Mouse (Mus musculus): ENCODE measurements around the gene Pum1. TPM values are rescaled to one million over a fixed set of nuclear protein-coding genes. Genes with fewer than 3 reads are reported as not detected.

Gene Pum1
- polyA plus RNA-seq, 1 experiment from 2014 or later, result 106 TPM

DNA sequence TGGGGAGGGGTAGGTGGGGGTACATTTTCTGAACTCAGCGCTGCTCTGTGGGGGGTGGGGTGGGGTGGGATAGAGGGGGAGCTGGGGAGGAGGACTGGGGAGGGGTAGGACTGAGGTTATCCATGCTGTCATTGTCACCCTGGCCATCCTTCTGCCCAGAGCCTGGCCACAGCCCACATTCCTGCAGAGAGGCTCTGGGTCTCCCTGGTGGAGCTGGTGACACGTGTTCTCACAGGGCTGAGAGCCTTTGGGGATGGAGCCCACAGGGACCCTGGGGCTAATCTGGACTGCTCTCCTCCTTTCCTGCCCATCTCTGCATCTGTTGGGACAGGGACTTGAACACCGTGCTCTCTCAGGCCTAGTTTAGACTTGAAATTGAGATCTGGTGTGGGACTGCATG is 147.7 kb downstream of the Pum1 start:
- H3K4me1 ChIP-seq, result peaks cover 72% of the 10 kb centered on the region
- H3K4me2 ChIP-seq (replicated peaks), result no peak overlapping the region
- 28% methylated on average over 3 of the region's 3 CpGs for WGBS
- no peaks in the 10 kb centered on the region; the same call in 1 of the 2 replicates for H3K27me3 ChIP-seq (replicated peaks)
- no peak overlapping the region for H3K27ac ChIP-seq
- ATAC-seq (ENCODE audit: low FRiP score, low read depth), result no peak
- H3K36me3 ChIP-seq, result no peaks in the 10 kb centered on the region
- no peaks in the 10 kb centered on the region for H3K9me3 ChIP-seq
- no peak overlapping the region for H3K4me3 ChIP-seq
- no peak overlapping the region for H3K9ac ChIP-seq

DNA sequence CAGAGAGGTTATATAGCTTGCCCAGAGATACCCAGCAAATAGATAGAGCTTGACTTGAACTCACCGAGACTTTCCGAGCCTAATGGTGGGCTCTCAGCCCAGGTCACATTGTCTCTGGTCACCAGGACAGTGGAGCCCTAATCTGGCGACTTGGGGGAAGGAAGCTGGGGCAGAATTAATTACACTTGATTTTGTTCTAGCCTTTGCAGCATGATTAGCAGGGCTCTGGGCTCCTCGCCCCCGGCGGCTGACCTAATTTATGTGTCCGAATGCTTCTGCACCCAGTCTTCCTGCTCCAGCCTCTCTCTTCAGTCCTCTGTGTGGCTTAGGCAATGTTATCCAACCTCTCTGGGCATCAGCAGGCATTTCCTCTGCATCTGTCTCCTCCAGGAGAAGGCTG is 148.3 kb downstream of the Pum1 start:
- peaks cover 70% of the 10 kb centered on the region for H3K4me1 ChIP-seq
- no peak overlapping the region for H3K4me3 ChIP-seq
- ATAC-seq (ENCODE audit: low FRiP score, low read depth), result no peak
- H3K9me3 ChIP-seq, result no peaks in the 10 kb centered on the region
- no peaks in the 10 kb centered on the region; the same call in 1 of the 2 replicates for H3K27me3 ChIP-seq (replicated peaks)
- H3K4me2 ChIP-seq (replicated peaks), result peak overlapping the region; percentile 4; the same call in 1 of the 2 replicates
- no peaks in the 10 kb centered on the region for H3K36me3 ChIP-seq
- WGBS, result 42% methylated on average over 7 of the region's 7 CpGs
- H3K9ac ChIP-seq, result no peak overlapping the region
- H3K27ac ChIP-seq, result no peak overlapping the region

DNA sequence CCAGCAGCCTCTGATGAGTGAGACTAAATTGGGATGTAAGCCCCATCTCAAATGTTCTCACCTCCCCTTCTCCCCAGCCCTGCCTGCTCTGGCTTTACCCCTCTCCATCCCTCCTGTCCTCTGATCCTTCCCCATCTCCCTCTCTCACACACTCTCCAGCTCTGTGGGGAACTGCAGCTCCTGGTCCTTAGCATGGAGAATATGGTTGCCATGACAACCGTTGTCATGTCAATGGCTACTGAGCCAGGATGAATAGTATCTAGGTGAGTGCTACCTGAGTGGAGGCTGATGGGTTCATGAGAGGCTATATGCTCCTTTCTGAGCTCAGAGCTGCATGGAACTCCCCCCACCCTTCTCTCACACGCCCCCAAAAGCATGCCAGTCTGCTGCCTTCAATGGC is 150.8 kb downstream of the Pum1 start:
- H3K27ac ChIP-seq, result peak overlapping the region; percentile 21; the same call in 1 of the 2 replicates
- no peaks in the 10 kb centered on the region for H3K9me3 ChIP-seq
- ATAC-seq (ENCODE audit: low FRiP score, low read depth), result peak; percentile 57
- no peak overlapping the region for H3K9ac ChIP-seq
- peaks cover 64% of the 10 kb centered on the region for H3K4me1 ChIP-seq
- H3K27me3 ChIP-seq (replicated peaks), result no peaks in the 10 kb centered on the region; the same call in 1 of the 2 replicates
- peak overlapping the region; percentile 34 for H3K4me2 ChIP-seq (replicated peaks)
- 57% methylated on average over 2 of the region's 2 CpGs for WGBS
- H3K4me3 ChIP-seq, result no peak overlapping the region
- H3K36me3 ChIP-seq, result peaks cover 5% of the 10 kb centered on the region; the same call in 1 of the 2 replicates

DNA sequence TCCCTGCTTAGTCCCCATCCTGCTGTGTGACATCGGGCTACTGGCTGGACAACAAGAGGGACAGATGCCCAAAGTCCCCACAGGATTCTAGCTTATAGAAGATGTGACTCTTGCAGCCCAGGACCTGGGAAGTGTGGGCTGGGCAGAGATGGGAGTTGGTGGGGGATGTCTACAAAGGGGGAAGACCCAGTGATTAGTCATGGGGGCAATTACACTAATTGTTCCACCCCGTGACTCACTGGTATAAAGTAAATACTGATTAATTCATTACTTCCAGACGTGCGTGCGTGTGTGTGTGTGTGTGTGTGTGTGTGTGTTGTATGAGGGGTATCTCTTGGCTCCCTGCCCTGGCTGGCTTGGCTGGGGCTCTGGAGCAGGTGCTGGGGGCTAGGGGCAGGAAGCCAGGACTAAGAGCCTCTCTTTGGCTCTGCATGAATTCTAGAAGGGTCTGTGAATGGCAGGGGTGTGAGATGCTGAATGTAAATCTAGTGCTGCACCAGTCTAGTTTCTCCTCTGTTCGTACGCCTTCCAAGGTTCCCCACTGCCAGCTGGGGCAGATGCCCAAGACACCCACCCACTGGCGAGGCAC is 151.7 kb downstream of the Pum1 start:
- Histone ChIP-seq H3K4me3 (no peak overlapping the region), H3K27me3 (replicated peaks) (no peaks in the 10 kb centered on the region; the same call in 1 of the 2 replicates), H3K9ac (no peak overlapping the region), H3K9me3 (no peaks in the 10 kb centered on the region), H3K4me1 (peaks cover 55% of the 10 kb centered on the region), H3K27ac (no peak overlapping the region), H3K36me3 (peaks cover 10% of the 10 kb centered on the region; the same call in 1 of the 2 replicates), H3K4me2 (replicated peaks) (no peak overlapping the region)
- 48% methylated on average over 8 of the region's 8 CpGs for WGBS
- no peak for ATAC-seq (ENCODE audit: low FRiP score, low read depth)

DNA sequence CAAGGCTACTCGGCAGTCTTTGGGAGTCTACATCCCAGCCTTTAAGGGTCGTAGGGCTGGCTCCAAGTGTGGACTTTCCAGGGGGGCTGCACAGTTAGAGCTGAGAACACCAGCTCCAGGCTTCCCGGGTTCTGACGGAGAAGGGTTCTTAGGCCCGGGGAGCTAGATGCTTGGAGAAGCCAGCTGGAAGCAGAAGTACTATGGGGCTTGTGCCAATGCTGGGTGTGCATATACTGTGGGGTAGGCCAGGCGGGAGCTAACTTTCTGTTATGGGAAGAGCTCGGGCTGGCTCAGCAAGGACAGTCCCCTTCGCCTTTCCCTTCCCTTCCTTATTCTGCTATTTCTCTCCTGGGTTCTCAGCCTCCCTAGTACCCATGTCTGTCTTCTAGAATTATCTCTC is 152.7 kb downstream of the Pum1 start:
- WGBS, result 87% methylated on average over 8 of the region's 8 CpGs
- Histone ChIP-seq H3K36me3 (peaks cover 14% of the 10 kb centered on the region; the same call in 1 of the 2 replicates), H3K4me2 (replicated peaks) (no peak overlapping the region), H3K4me3 (no peak overlapping the region), H3K4me1 (peaks cover 54% of the 10 kb centered on the region), H3K27me3 (replicated peaks) (no peaks in the 10 kb centered on the region; the same call in 1 of the 2 replicates), H3K9ac (no peak overlapping the region), H3K9me3 (no peaks in the 10 kb centered on the region), H3K27ac (no peak overlapping the region)
- ATAC-seq (ENCODE audit: low FRiP score, low read depth), result no peak

DNA sequence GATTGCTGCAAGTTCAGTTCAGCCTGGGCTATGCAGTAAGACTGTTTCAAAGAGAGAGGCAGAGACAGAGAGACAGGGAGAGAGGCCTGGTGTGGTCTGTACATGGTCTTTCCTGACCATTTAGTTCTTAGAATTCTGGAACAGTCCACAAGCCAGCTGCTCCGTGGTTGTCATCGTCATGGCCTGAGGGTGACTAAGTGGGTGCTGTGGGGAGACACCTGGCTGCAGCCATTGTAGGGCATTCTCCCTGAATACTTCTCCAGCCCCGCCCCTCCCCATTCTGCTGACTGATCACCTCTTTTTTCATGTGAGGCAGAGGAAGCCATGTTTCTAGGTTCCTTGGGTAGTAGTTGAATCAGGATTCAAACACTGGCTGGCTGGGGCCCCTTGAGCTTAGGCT is 156.7 kb downstream of the Pum1 start:
- H3K4me1 ChIP-seq, result peaks cover 14% of the 10 kb centered on the region
- H3K36me3 ChIP-seq, result peaks cover 41% of the 10 kb centered on the region
- H3K4me3 ChIP-seq, result no peak overlapping the region
- H3K27me3 ChIP-seq (replicated peaks), result no peaks in the 10 kb centered on the region
- ATAC-seq (ENCODE audit: low FRiP score, low read depth), result no peak
- H3K4me2 ChIP-seq (replicated peaks), result no peak overlapping the region
- H3K27ac ChIP-seq, result no peak overlapping the region
- H3K9ac ChIP-seq, result no peak overlapping the region
- WGBS, result 85% methylated on average over 3 of the region's 3 CpGs
- H3K9me3 ChIP-seq, result no peaks in the 10 kb centered on the region

DNA sequence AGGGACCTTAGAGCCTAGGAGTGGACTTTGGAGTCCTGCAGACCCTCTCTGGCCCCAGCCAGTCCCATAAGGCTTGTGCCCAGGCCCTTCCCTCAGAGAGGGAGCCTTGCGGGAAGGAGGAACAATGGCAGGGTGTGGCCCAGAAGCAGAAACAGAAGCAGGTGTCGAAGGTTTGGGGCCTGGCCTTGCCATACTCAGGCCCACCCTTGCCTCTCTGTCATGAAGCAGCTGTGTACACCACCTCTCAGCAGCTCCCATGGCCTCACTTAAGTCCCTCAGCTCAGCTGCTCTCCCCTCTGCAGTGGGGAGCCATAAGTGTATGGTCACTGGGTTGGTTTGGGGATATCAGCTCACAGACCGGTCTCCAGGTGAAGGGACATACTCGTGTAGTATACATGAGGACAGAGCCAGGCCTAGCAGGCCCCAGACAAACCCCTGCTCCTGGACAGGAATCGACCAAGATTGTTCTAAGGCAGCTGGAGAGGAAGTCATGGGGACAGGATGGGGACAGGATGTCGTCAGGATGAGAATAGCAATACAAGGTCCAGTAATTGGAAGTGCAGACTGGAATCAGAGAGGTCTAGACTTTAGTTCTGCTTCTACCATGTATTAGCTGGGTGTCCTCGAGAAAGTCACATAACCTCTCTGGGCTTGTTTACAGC is 157.6 kb downstream of the Pum1 start:
- Histone ChIP-seq H3K27ac (no peak overlapping the region), H3K4me3 (no peak overlapping the region), H3K9me3 (no peaks in the 10 kb centered on the region), H3K36me3 (peaks cover 41% of the 10 kb centered on the region), H3K9ac (no peak overlapping the region), H3K4me1 (peaks cover 5% of the 10 kb centered on the region; the same call in 1 of the 2 replicates), H3K27me3 (replicated peaks) (no peaks in the 10 kb centered on the region), H3K4me2 (replicated peaks) (no peak overlapping the region)
- no peak for ATAC-seq (ENCODE audit: low FRiP score, low read depth)
- 83% methylated on average over 7 of the region's 7 CpGs for WGBS

DNA sequence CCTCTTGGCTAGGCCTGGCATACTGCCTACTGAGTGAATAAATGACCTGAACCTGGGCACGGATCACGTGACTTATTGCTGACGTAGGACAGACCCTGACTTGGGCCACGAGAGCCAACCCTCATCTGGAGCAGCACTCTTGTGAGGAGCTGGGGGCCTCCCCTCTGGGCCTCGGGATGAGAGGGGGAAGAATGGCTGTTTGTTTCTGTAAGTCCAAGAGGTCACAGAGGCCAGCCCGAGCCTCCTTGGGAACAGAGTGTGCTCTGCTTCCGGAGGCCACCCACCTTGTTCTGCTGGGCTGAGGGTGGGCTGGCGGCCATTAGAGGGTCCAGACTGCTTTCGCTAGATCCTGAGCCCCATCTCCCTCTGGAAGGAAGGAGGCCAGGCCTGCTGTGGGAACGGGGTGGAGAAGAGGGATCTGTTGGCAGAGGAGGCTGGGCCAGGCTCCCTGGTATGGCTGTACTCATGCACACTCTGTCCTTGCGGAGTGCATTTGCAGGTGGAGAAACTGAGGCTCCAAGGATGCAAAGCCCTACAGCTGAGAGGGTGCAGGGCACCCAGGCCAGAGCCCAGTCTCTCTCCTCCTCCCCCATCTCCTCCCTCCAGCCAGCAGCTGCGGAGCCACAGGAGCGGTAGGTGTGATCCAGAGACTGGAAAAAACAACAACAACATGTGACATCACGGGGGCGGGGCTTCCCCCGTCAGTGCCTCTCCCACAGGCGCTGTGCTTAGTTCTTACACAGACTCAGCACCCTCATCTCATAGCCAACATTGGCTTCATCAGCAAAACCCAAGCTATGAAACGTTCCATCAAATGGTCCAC is 165.9 kb downstream of the Pum1 start:
- WGBS, result 9% methylated on average over 18 of the region's 18 CpGs
- Histone ChIP-seq H3K9ac (no peak overlapping the region), H3K27ac (no peak overlapping the region), H3K9me3 (no peaks in the 10 kb centered on the region), H3K27me3 (replicated peaks) (no peaks in the 10 kb centered on the region), H3K4me1 (peaks cover 14% of the 10 kb centered on the region), H3K4me2 (replicated peaks) (peak overlapping the region; percentile 36), H3K36me3 (peaks cover 7% of the 10 kb centered on the region; the same call in 1 of the 2 replicates), H3K4me3 (no peak overlapping the region)
- ATAC-seq (ENCODE audit: low FRiP score, low read depth), result peak; percentile 58; the same call in 1 of the 2 replicates

Other genes starting within 250 kb of the Pum1 start
- gene Nkain1, start 89.1 kb upstream of the Pum1 start, polyA plus RNA-seq (2016; fragmentation: Nextera tagmentation; extraction: Ambion mirVana), result 12.8 and 20.1 TPM in 2 replicates
- 49.4 and 54.2 TPM in 2 replicates for gene Sdc3, start 129.2 kb downstream of the Pum1 start, polyA plus RNA-seq (2016; fragmentation: Nextera tagmentation; extraction: Ambion mirVana)
- 23.0 and 25.2 TPM in 2 replicates for gene Laptm5, start 249.8 kb downstream of the Pum1 start, polyA plus RNA-seq (2016; fragmentation: Nextera tagmentation; extraction: Ambion mirVana)

Measured in neural tube, embryonic 12.5 days (tissue).